Mouse (Mus musculus) lung, postnatal 0 days (tissue): ENCODE measurements around the gene Rgs12. TPM values are rescaled to one million over a fixed set of nuclear protein-coding genes. Genes with fewer than 3 reads are reported as not detected.

Experiments
- ATAC-seq: fragments of 200-750 bp; cut with Nextera tagmentation; 2 replicates; pipeline ENCODE4 v1.8.0; 2017; ENCODE audit warnings: moderate library complexity
- DNase-seq: peaks from one replicate; pipeline ENCODE4 v3.0.0-alpha.2; 2016; ENCODE audit warnings: low spot score
- H3K27ac ChIP-seq: fragments of 300-500 bp; sonication (generic); 2 replicates; pipeline ENCODE4 v1.5.1; 2014; ENCODE audit warnings: antibody characterized with exemption, mild to moderate bottlenecking, low read length, mixed read lengths
- H3K27me3 ChIP-seq: fragments of 300-500 bp; sonication (generic); replicated peaks from 2 replicates; pipeline ENCODE4 v1.6.1; 2014; ENCODE audit warnings: low read length, mixed read lengths; ENCODE audit not compliant: insufficient read depth
- H3K36me3 ChIP-seq: fragments of 300-500 bp; sonication (generic); 2 replicates; pipeline ENCODE4 v1.6.1; 2014; ENCODE audit warnings: low read length, mixed read lengths; ENCODE audit not compliant: insufficient read depth
- H3K4me1 ChIP-seq: fragments of 300-500 bp; sonication (generic); 2 replicates; pipeline ENCODE4 v1.6.1; 2014; ENCODE audit warnings: antibody characterized with exemption, low read depth, low read length, mixed read lengths; ENCODE audit not compliant: insufficient read depth
- H3K4me2 ChIP-seq: fragments of 300-500 bp; sonication (generic); replicated peaks from 2 replicates; pipeline ENCODE4 v1.6.1; 2014; ENCODE audit warnings: low read depth, mild to moderate bottlenecking, low read length, moderate library complexity, mixed read lengths
- H3K4me3 ChIP-seq: fragments of 300-500 bp; sonication (generic); 2 replicates; pipeline ENCODE4 v1.5.1; 2014; ENCODE audit warnings: low read depth, low read length
- H3K9ac ChIP-seq: fragments of 300-500 bp; sonication (generic); replicated peaks from 2 replicates; pipeline ENCODE4 v1.6.1; 2014; ENCODE audit warnings: low read depth, mild to moderate bottlenecking
- H3K9me3 ChIP-seq: fragments of 300-500 bp; sonication (generic); 2 replicates; pipeline ENCODE4 v1.6.1; 2016; ENCODE audit warnings: low read length, mixed read lengths
- CTCF ChIP-seq: IDR thresholded peaks from 2 replicates; pipeline ENCODE4 v1.5.1; 2016; ENCODE audit warnings: antibody characterized with exemption, mild to moderate bottlenecking
- EP300 ChIP-seq: IDR thresholded peaks from 2 replicates; pipeline ENCODE4 v1.6.1; 2016; ENCODE audit warnings: antibody characterized with exemption, mild to moderate bottlenecking, control low read depth
- WGBS: fragments of 180-500 bp; shearing (Covaris S2); extraction: QIAGEN DNeasy Blood & Tissue Kit; methylation state at CpG from one replicate; pipeline ENCODE4 v1.1.7; 2014; 5-methylcytosine and 5-hydroxymethylcytosine counted together
- polyA plus RNA-seq: library from polyadenylated mRNA; unstranded; fragments of >200 nt; fragmentation: Nextera tagmentation; extraction: Ambion mirVana; gene quantifications from 2 replicates; pipeline ENCODE4 v1.2.1, GENCODE M21; 2015

Rgs12 gene
- polyA plus RNA-seq, 1 experiment from 2014 or later: 45.5 TPM

GRCm38 (mm10) chr5:34917234-34917655 lies 32.0 kb upstream of the Rgs12 start:
- no peak for DNase-seq
- no peaks in the 10 kb centered on the region for H3K27me3 ChIP-seq
- no peaks in the 10 kb centered on the region for H3K4me1 ChIP-seq
- no peaks in the 10 kb centered on the region for H3K36me3 ChIP-seq
- ATAC-seq: no peak
- TF ChIP-seq CTCF (no peak), EP300 (no peak)
- H3K9me3 ChIP-seq: no peaks in the 10 kb centered on the region
- no peak overlapping the region for H3K4me3 ChIP-seq
- H3K4me2 ChIP-seq: no peak overlapping the region
- WGBS: 72% methylated on average over 10 of the region's 10 CpGs
- H3K9ac ChIP-seq: no peak overlapping the region
- H3K27ac ChIP-seq: no peak overlapping the region

- TF ChIP-seq EP300 (no peak), CTCF (no peak)
- no peak overlapping the region for H3K4me2 ChIP-seq
Measured at GRCm38 (mm10) chr5:34918785-34919184, 30.5 kb upstream of the Rgs12 start.

GRCm38 (mm10) chr5:34922531-34922930 lies 26.7 kb upstream of the Rgs12 start:
- Histone ChIP-seq H3K9ac (no peak overlapping the region), H3K27ac (no peak overlapping the region), H3K4me3 (no peak overlapping the region), H3K27me3 (no peaks in the 10 kb centered on the region), H3K36me3 (no peaks in the 10 kb centered on the region), H3K9me3 (no peaks in the 10 kb centered on the region), H3K4me1 (no peaks in the 10 kb centered on the region), H3K4me2 (no peak overlapping the region)
- WGBS: 72% methylated on average over 6 of the region's 6 CpGs
- DNase-seq (no peak), ATAC-seq (no peak)
- no peak for TF ChIP-seq EP300
- TF ChIP-seq CTCF: no peak

More at GRCm38 (mm10) chr5:34918785-34919184, 30.5 kb upstream of the Rgs12 start:
- H3K9ac ChIP-seq: no peak overlapping the region
- H3K4me1 ChIP-seq: no peaks in the 10 kb centered on the region
- no peak overlapping the region for H3K27ac ChIP-seq
- H3K36me3 ChIP-seq: no peaks in the 10 kb centered on the region
- H3K27me3 ChIP-seq: no peaks in the 10 kb centered on the region
- H3K9me3 ChIP-seq: no peaks in the 10 kb centered on the region
- ATAC-seq (no peak), DNase-seq (no peak)
- H3K4me3 ChIP-seq: no peak overlapping the region
- 77% methylated on average over 3 of the region's 3 CpGs for WGBS

GRCm38 (mm10) chr5:34923920-34924319 lies 25.3 kb upstream of the Rgs12 start:
- WGBS: 79% methylated on average over 4 of the region's 4 CpGs
- no peaks in the 10 kb centered on the region for H3K36me3 ChIP-seq
- H3K4me1 ChIP-seq: no peaks in the 10 kb centered on the region
- H3K9me3 ChIP-seq: no peaks in the 10 kb centered on the region
- H3K27ac ChIP-seq: no peak overlapping the region
- DNase-seq (no peak), ATAC-seq (no peak)
- TF ChIP-seq EP300: no peak
- no peak for TF ChIP-seq CTCF
- H3K9ac ChIP-seq: no peak overlapping the region
- no peaks in the 10 kb centered on the region for H3K27me3 ChIP-seq
- no peak overlapping the region for H3K4me3 ChIP-seq
- H3K4me2 ChIP-seq: no peak overlapping the region

GRCm38 (mm10) chr5:34924519-34924918 lies 24.7 kb upstream of the Rgs12 start:
- no peak for ATAC-seq
- no peaks in the 10 kb centered on the region for H3K36me3 ChIP-seq

GRCm38 (mm10) chr5:34927648-34928047 lies 21.6 kb upstream of the Rgs12 start:
- ATAC-seq: no peak
- DNase-seq: no peak
- peaks cover 14% of the 10 kb centered on the region for H3K4me1 ChIP-seq
- WGBS: 81% methylated on average over 4 of the region's 4 CpGs
- no peak overlapping the region for H3K4me3 ChIP-seq
- no peaks in the 10 kb centered on the region for H3K9me3 ChIP-seq
- H3K36me3 ChIP-seq: no peaks in the 10 kb centered on the region
- TF ChIP-seq EP300: no peak
- no peak for TF ChIP-seq CTCF
- H3K9ac ChIP-seq: no peak overlapping the region
- no peaks in the 10 kb centered on the region for H3K27me3 ChIP-seq
- no peak overlapping the region for H3K4me2 ChIP-seq
- H3K27ac ChIP-seq: no peak overlapping the region

More at GRCm38 (mm10) chr5:34924519-34924918, 24.7 kb upstream of the Rgs12 start:
- Histone ChIP-seq H3K4me3 (no peak overlapping the region), H3K27ac (no peak overlapping the region), H3K27me3 (no peaks in the 10 kb centered on the region), H3K9me3 (no peaks in the 10 kb centered on the region), H3K4me2 (no peak overlapping the region), H3K9ac (no peak overlapping the region), H3K4me1 (no peaks in the 10 kb centered on the region)
- TF ChIP-seq CTCF (no peak), EP300 (no peak)
- no peak for DNase-seq
- 70% methylated on average over 7 of the region's 7 CpGs for whole genome bisulfite sequencing
